Mouse (Mus musculus): Measurements from ENCODE around the gene Lrrc8c.

GRCm38 (mm10) chr5:105527477-105528331 lies 8.5 kb downstream of the Lrrc8c start:
- TF ChIP-seq CTCF (IDR thresholded peaks at IDR 0.05; ENCODE audit: control insufficient read depth, insufficient read depth, insufficient replicate concordance, low read depth, low read length) (no peak), POLR2A (IDR thresholded peaks at IDR 0.05; ENCODE audit: control insufficient read depth, low read depth, low read length) (no peak)
